Mouse (Mus musculus) liver, embryonic 16.5 days (tissue): ENCODE measurements around the gene Olfr48. TPM values are rescaled to one million over a fixed set of nuclear protein-coding genes. Genes with fewer than 3 reads are reported as not detected.

Experiments
- ATAC-seq: fragments of 200-750 bp; cut with Nextera tagmentation; 2 replicates; pipeline ENCODE4 v1.8.0; 2017; ENCODE audit warnings: low read depth, mild to moderate bottlenecking, moderate number of reproducible peaks, moderate library complexity
- H3K27ac ChIP-seq: fragments of 300-500 bp; sonication (generic); 2 replicates; pipeline ENCODE4 v1.5.1; 2014; ENCODE audit warnings: mild to moderate bottlenecking, low read length
- H3K27me3 ChIP-seq: fragments of 300-500 bp; sonication (generic); 2 replicates; pipeline ENCODE4 v1.6.1; 2014; ENCODE audit warnings: low read depth, low read length, mixed read lengths; ENCODE audit not compliant: control insufficient read depth, insufficient read depth
- H3K36me3 ChIP-seq: fragments of 300-500 bp; sonication (generic); 2 replicates; pipeline ENCODE4 v1.6.1; 2014; ENCODE audit warnings: mild to moderate bottlenecking; ENCODE audit not compliant: control insufficient read depth, insufficient read depth
- H3K4me1 ChIP-seq: fragments of 300-500 bp; sonication (generic); 2 replicates; pipeline ENCODE4 v1.6.1; 2014; ENCODE audit warnings: low read depth, low read length, mixed read lengths; ENCODE audit not compliant: control insufficient read depth
- H3K4me2 ChIP-seq: fragments of 300-500 bp; sonication (generic); 2 replicates; pipeline ENCODE4 v1.6.1; 2014; ENCODE audit warnings: low read depth, low read length, mixed read lengths
- H3K4me3 ChIP-seq: fragments of 300-500 bp; sonication (generic); 2 replicates; pipeline ENCODE4 v1.5.1; 2014; ENCODE audit warnings: low read depth, mild to moderate bottlenecking, low read length
- H3K9ac ChIP-seq: fragments of 300-500 bp; sonication (generic); 2 replicates; pipeline ENCODE4 v1.6.1; 2014; ENCODE audit warnings: low read depth, low read length
- H3K9me3 ChIP-seq: fragments of 300-500 bp; sonication (generic); replicated peaks from 2 replicates; pipeline ENCODE4 v1.6.1; 2016; ENCODE audit warnings: low read length; ENCODE audit not compliant: control insufficient read depth
- WGBS: fragments of 180-500 bp; shearing (Covaris S2); extraction: QIAGEN DNeasy Blood & Tissue Kit; methylation state at CpG from one replicate; pipeline ENCODE4 v1.1.7; 2014; ENCODE audit not compliant: insufficient replicate concordance; 5-methylcytosine and 5-hydroxymethylcytosine counted together
- polyA plus RNA-seq: library from polyadenylated mRNA; unstranded; fragments of >200 nt; fragmentation: Nextera tagmentation; extraction: Ambion mirVana; gene quantifications from 2 replicates; pipeline ENCODE4 v1.2.1, GENCODE M21; 2015

Gene Olfr48
- not detected in 2 replicates for polyA plus RNA-seq

GRCm38 (mm10) chr2:89848105-89848504 is at the start of gene Olfr48:
Gene Olfr48, minus strand, starts transcription at chr2:89848205.
- no peak within 1 kb of the TSS for H3K27ac ChIP-seq
- H3K36me3 ChIP-seq = no peaks in the 10 kb centered on the region
- H3K27me3 ChIP-seq = no peaks in the 10 kb centered on the region
- WGBS = 64% methylated on average over 5 of the region's 5 CpGs
- H3K4me3 ChIP-seq = no peak within 1 kb of the TSS
- H3K9me3 ChIP-seq = no peaks in the 10 kb centered on the region
- no peak within 1 kb of the TSS for H3K4me2 ChIP-seq
- H3K9ac ChIP-seq = no peak within 1 kb of the TSS
- no peak for ATAC-seq
- no peaks in the 10 kb centered on the region for H3K4me1 ChIP-seq

- H3K9ac ChIP-seq = no peak within 1 kb of the TSS
- no peak within 1 kb of the TSS for H3K4me3 ChIP-seq
- no peak within 1 kb of the TSS for H3K4me2 ChIP-seq
- no peaks in the 10 kb centered on the region for H3K36me3 ChIP-seq
- no peaks in the 10 kb centered on the region for H3K4me1 ChIP-seq
- no peaks in the 10 kb centered on the region for H3K9me3 ChIP-seq
- no peaks in the 10 kb centered on the region for H3K27me3 ChIP-seq
- ATAC-seq = no peak
- no peak within 1 kb of the TSS for H3K27ac ChIP-seq
- 71% methylated on average over 1 of the region's 1 CpGs for WGBS
Observed at GRCm38 (mm10) chr2:89878137-89878536, 30.1 kb upstream of the Olfr48 start, which contains the start of gene Olfr1257. Gene Olfr1257, plus strand, starts transcription at chr2:89878437.

- Histone ChIP-seq H3K9ac (no peak overlapping the region), H3K27me3 (no peaks in the 10 kb centered on the region), H3K4me3 (no peak overlapping the region), H3K4me2 (no peak overlapping the region), H3K27ac (no peak overlapping the region), H3K36me3 (no peaks in the 10 kb centered on the region), H3K4me1 (no peaks in the 10 kb centered on the region), H3K9me3 (no peaks in the 10 kb centered on the region)
- 44% methylated on average over 1 of the region's 1 CpGs for WGBS
- no peak for ATAC-seq
Observed at GRCm38 (mm10) chr2:89849230-89849629, 1.2 kb upstream of the Olfr48 start.

DNA sequence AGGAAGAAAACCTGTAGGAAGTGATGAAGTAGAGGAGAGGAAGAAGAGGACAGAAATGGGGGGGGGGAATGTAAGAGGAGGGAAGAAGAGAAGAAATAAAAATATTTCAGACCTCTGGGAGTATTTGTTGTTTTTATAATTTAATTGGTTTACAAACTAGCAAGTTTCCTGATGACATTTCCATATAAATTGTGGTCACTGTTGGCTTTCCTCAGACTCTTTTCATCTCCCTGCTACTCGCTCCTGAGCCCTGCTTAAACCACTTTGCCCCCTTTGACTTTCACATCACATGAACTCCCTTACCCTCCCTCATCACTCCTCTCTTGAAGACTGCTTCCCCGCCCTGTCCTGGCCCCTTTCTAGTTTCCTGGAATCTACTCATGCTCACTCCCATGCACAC is 6.5 kb downstream of the Olfr48 start, which contains the start of gene Olfr1256:
Gene Olfr1256, minus strand, starts transcription at position 101 of the 400 bp plus-strand sequence.
- no peaks in the 10 kb centered on the region for H3K9me3 ChIP-seq
- no peaks in the 10 kb centered on the region for H3K27me3 ChIP-seq
- no peak for ATAC-seq
- WGBS = 45% methylated on average over 2 of the region's 2 CpGs
- no peaks in the 10 kb centered on the region for H3K4me1 ChIP-seq
- H3K27ac ChIP-seq = no peak within 1 kb of the TSS
- H3K9ac ChIP-seq = no peak within 1 kb of the TSS
- no peaks in the 10 kb centered on the region for H3K36me3 ChIP-seq
- H3K4me2 ChIP-seq = no peak within 1 kb of the TSS
- H3K4me3 ChIP-seq = no peak within 1 kb of the TSS

- Histone ChIP-seq H3K9me3 (no peaks in the 10 kb centered on the region), H3K27ac (no peak overlapping the region), H3K4me3 (no peak overlapping the region), H3K4me2 (no peak overlapping the region), H3K4me1 (no peaks in the 10 kb centered on the region), H3K36me3 (no peaks in the 10 kb centered on the region), H3K27me3 (no peaks in the 10 kb centered on the region), H3K9ac (no peak overlapping the region)
- ATAC-seq = no peak
- WGBS = 63% methylated on average over 1 of the region's 1 CpGs
Observed at GRCm38 (mm10) chr2:89820216-89820615, 27.8 kb downstream of the Olfr48 start.

GRCm38 (mm10) chr2:89811751-89812150 is 36.3 kb downstream of the Olfr48 start, which contains the start of gene Olfr1255:
Gene Olfr1255, plus strand, starts transcription at chr2:89812051.
- Histone ChIP-seq H3K4me3 (no peak within 1 kb of the TSS), H3K9ac (no peak within 1 kb of the TSS), H3K4me2 (no peak within 1 kb of the TSS), H3K27me3 (no peaks in the 10 kb centered on the region), H3K9me3 (no peaks in the 10 kb centered on the region), H3K4me1 (no peaks in the 10 kb centered on the region), H3K27ac (no peak within 1 kb of the TSS), H3K36me3 (no peaks in the 10 kb centered on the region)
- no peak for ATAC-seq
- WGBS = 68% methylated on average over 3 of the region's 3 CpGs

- WGBS = 42% methylated on average over 2 of the region's 2 CpGs
- no peaks in the 10 kb centered on the region for H3K9me3 ChIP-seq
- H3K27me3 ChIP-seq = no peaks in the 10 kb centered on the region
- H3K36me3 ChIP-seq = no peaks in the 10 kb centered on the region
- ATAC-seq = no peak
- H3K9ac ChIP-seq = no peak overlapping the region
- H3K4me1 ChIP-seq = no peaks in the 10 kb centered on the region
- no peak overlapping the region for H3K4me3 ChIP-seq
- no peak overlapping the region for H3K27ac ChIP-seq
- H3K4me2 ChIP-seq = no peak overlapping the region
Observed at GRCm38 (mm10) chr2:89810751-89811150, 37.3 kb downstream of the Olfr48 start.

DNA sequence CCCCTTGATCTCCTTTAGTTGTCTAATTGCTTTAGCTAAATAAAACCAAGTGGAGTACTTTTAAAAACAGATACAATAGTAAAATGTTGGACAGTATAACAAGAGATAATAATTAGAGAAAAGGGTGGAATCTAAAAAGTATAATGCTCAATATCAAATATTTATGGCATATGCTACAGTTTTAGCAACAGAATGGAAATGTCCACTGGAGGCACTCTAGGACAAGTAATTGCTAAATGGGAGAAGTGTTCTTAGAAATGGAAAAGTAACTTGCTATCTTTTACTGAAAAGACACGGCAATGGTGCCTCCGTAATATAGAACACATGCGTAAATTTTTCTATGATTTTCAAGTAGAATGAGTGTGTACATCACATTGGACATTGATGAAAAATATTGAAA is 48.4 kb downstream of the Olfr48 start:
- Histone ChIP-seq H3K27ac (no peak overlapping the region), H3K4me1 (no peaks in the 10 kb centered on the region), H3K4me2 (no peak overlapping the region), H3K9me3 (no peaks in the 10 kb centered on the region), H3K27me3 (no peaks in the 10 kb centered on the region), H3K36me3 (no peaks in the 10 kb centered on the region), H3K4me3 (no peak overlapping the region), H3K9ac (no peak overlapping the region)
- no peak for ATAC-seq
- WGBS = 62% methylated on average over 3 of the region's 3 CpGs

- no peak for ATAC-seq
- H3K27me3 ChIP-seq = no peaks in the 10 kb centered on the region
- H3K4me3 ChIP-seq = no peak within 1 kb of the TSS
- no peak within 1 kb of the TSS for H3K9ac ChIP-seq
- H3K9me3 ChIP-seq = no peaks in the 10 kb centered on the region
- no peaks in the 10 kb centered on the region for H3K4me1 ChIP-seq
- H3K36me3 ChIP-seq = no peaks in the 10 kb centered on the region
- no peak within 1 kb of the TSS for H3K27ac ChIP-seq
- H3K4me2 ChIP-seq = no peak within 1 kb of the TSS
Observed at GRCm38 (mm10) chr2:89793519-89793918, 54.5 kb downstream of the Olfr48 start, which contains the start of gene Olfr1254. Gene Olfr1254, minus strand, starts transcription at chr2:89793619.
